Mouse (Mus musculus) testis, adult 2 months (tissue): ENCODE results near the gene Lgals7.

Source experiments
- CTCF ChIP-seq: fragments of 200-500 bp; IDR thresholded peaks from 2 replicates; pipeline ENCODE4 v1.5.1; 2012; ENCODE audit warnings: low read depth, mild to moderate bottlenecking, inconsistent platforms, low read length, moderate library complexity; ENCODE audit not compliant: control insufficient read depth, insufficient read depth, insufficient replicate concordance
- POLR2A ChIP-seq: fragments of 200-500 bp; IDR thresholded peaks from 2 replicates; pipeline ENCODE4 v1.6.1; 2012; ENCODE audit warnings: low read depth, mild to moderate bottlenecking, inconsistent platforms, low read length, moderate library complexity; ENCODE audit not compliant: control insufficient read depth

- TF ChIP-seq POLR2A (no peak), CTCF (no peak)
Observed at GRCm38 (mm10) chr7:28814306-28815034, 49.2 kb upstream of the Lgals7 start.
